Mouse (Mus musculus) stomach, embryonic 15.5 days (tissue): ENCODE data around the gene Ak7. TPM values are rescaled to one million over a fixed set of nuclear protein-coding genes. Genes with fewer than 3 reads are reported as not detected.

Experiments used
- ATAC-seq: fragments of 200-750 bp; cut with Nextera tagmentation; 2 replicates; pipeline ENCODE4 v1.8.0; 2017; ENCODE audit warnings: low read depth, moderate number of reproducible peaks, moderate TSS enrichment; ENCODE audit not compliant: insufficient read depth, low FRiP score
- H3K27ac ChIP-seq: fragments of 300-500 bp; sonication (generic); 2 replicates; pipeline ENCODE4 v1.5.1; 2015; ENCODE audit warnings: mild to moderate bottlenecking, inconsistent platforms
- H3K27me3 ChIP-seq: fragments of 300-500 bp; sonication (generic); replicated peaks from 2 replicates; pipeline ENCODE4 v1.6.1; 2015; ENCODE audit warnings: inconsistent platforms
- H3K36me3 ChIP-seq: fragments of 300-500 bp; sonication (generic); 2 replicates; pipeline ENCODE4 v1.6.1; 2015; ENCODE audit warnings: inconsistent platforms
- H3K4me1 ChIP-seq: fragments of 300-500 bp; sonication (generic); 2 replicates; pipeline ENCODE4 v1.6.1; 2015; ENCODE audit warnings: inconsistent platforms
- H3K4me2 ChIP-seq: fragments of 300-500 bp; sonication (generic); 2 replicates; pipeline ENCODE4 v1.6.1; 2015; ENCODE audit warnings: mild to moderate bottlenecking, inconsistent platforms
- H3K4me3 ChIP-seq: fragments of 300-500 bp; sonication (generic); replicated peaks from 2 replicates; pipeline ENCODE4 v1.5.1; 2015; ENCODE audit warnings: inconsistent platforms
- H3K9ac ChIP-seq: fragments of 300-500 bp; sonication (generic); 2 replicates; pipeline ENCODE4 v1.6.1; 2015; ENCODE audit warnings: inconsistent platforms
- H3K9me3 ChIP-seq: fragments of 300-500 bp; sonication (generic); 2 replicates; pipeline ENCODE4 v1.6.1; 2016; ENCODE audit warnings: inconsistent platforms
- WGBS: fragments of 180-500 bp; shearing (Covaris S2); methylation state at CpG from one replicate; pipeline ENCODE4 v1.1.7; 2015; 5-methylcytosine and 5-hydroxymethylcytosine counted together
- polyA plus RNA-seq: library from polyadenylated mRNA; unstranded; fragments of >200 nt; fragmentation: Nextera tagmentation; extraction: Ambion mirVana; gene quantifications from 2 replicates; pipeline ENCODE4 v1.2.1, GENCODE M21; 2015

Ak7 gene
- polyA plus RNA-seq, 1 experiment from 2014 or later = 0.49 TPM

- 62% methylated on average over 9 of the region's 9 CpGs for WGBS
These were observed 27.8 kb downstream of the Ak7 start for GRCm38 (mm10) chr12:105733370-105734159.

GRCm38 (mm10) chr12:105735226-105735888, 29.6 kb downstream of the Ak7 start:
- Histone ChIP-seq H3K36me3 (no peaks in the 10 kb centered on the region), H3K9me3 (no peaks in the 10 kb centered on the region), H3K27me3 (no peaks in the 10 kb centered on the region), H3K9ac (no peak overlapping the region), H3K4me1 (no peaks in the 10 kb centered on the region), H3K4me3 (no peak overlapping the region), H3K27ac (no peak overlapping the region), H3K4me2 (no peak overlapping the region)
- 61% methylated on average over 7 of the region's 7 CpGs for WGBS
- no peak for ATAC-seq

More at GRCm38 (mm10) chr12:105733370-105734159, 27.8 kb downstream of the Ak7 start:
- Histone ChIP-seq H3K4me3 (no peak overlapping the region), H3K4me1 (no peaks in the 10 kb centered on the region), H3K27ac (no peak overlapping the region), H3K4me2 (no peak overlapping the region), H3K27me3 (no peaks in the 10 kb centered on the region), H3K36me3 (no peaks in the 10 kb centered on the region), H3K9ac (no peak overlapping the region), H3K9me3 (no peaks in the 10 kb centered on the region)
- ATAC-seq = no peak

GRCm38 (mm10) chr12:105735889-105736251, 30.1 kb downstream of the Ak7 start:
- no peaks in the 10 kb centered on the region for H3K36me3 ChIP-seq
- no peak overlapping the region for H3K4me3 ChIP-seq
- no peaks in the 10 kb centered on the region for H3K27me3 ChIP-seq
- ATAC-seq = no peak
- H3K27ac ChIP-seq = no peak overlapping the region
- no peak overlapping the region for H3K4me2 ChIP-seq
- H3K4me1 ChIP-seq = no peaks in the 10 kb centered on the region
- 82% methylated on average over 6 of the region's 6 CpGs for WGBS
- H3K9ac ChIP-seq = no peak overlapping the region
- no peaks in the 10 kb centered on the region for H3K9me3 ChIP-seq

GRCm38 (mm10) chr12:105738316-105739096, 32.7 kb downstream of the Ak7 start:
- Histone ChIP-seq H3K4me3 (no peak overlapping the region), H3K9ac (no peak overlapping the region), H3K9me3 (no peaks in the 10 kb centered on the region), H3K4me1 (no peaks in the 10 kb centered on the region), H3K27ac (no peak overlapping the region), H3K4me2 (no peak overlapping the region), H3K27me3 (no peaks in the 10 kb centered on the region), H3K36me3 (no peaks in the 10 kb centered on the region)
- WGBS = 78% methylated on average over 15 of the region's 15 CpGs
- ATAC-seq = no peak

- Histone ChIP-seq H3K9me3 (0 out of 2 replicates have a peak, but pooled peaks cover 5% of the 10 kb centered on the region), H3K4me3 (no peak overlapping the region), H3K27me3 (no peaks in the 10 kb centered on the region), H3K4me2 (no peak overlapping the region), H3K36me3 (no peaks in the 10 kb centered on the region), H3K9ac (no peak overlapping the region), H3K4me1 (no peaks in the 10 kb centered on the region), H3K27ac (no peak overlapping the region)
- WGBS = 84% methylated on average over 8 of the region's 8 CpGs
- no peak for ATAC-seq
These were observed 33.9 kb downstream of the Ak7 start for GRCm38 (mm10) chr12:105739656-105740055.

- H3K4me2 ChIP-seq = no peak overlapping the region
- H3K36me3 ChIP-seq = no peaks in the 10 kb centered on the region
- ATAC-seq = no peak
- 0 out of 2 replicates have a peak, but pooled peaks cover 5% of the 10 kb centered on the region for H3K9me3 ChIP-seq
- H3K27ac ChIP-seq = no peak overlapping the region
- H3K27me3 ChIP-seq = no peaks in the 10 kb centered on the region
- no peak overlapping the region for H3K4me3 ChIP-seq
- no peak overlapping the region for H3K9ac ChIP-seq
- 55% methylated on average over 5 of the region's 5 CpGs for WGBS
- no peaks in the 10 kb centered on the region for H3K4me1 ChIP-seq
These were observed 42.3 kb downstream of the Ak7 start for GRCm38 (mm10) chr12:105748114-105748513.

- H3K9ac ChIP-seq = no peak overlapping the region
- no peaks in the 10 kb centered on the region for H3K27me3 ChIP-seq
- H3K4me1 ChIP-seq = 0 out of 2 replicates have a peak, but pooled peaks cover 3% of the 10 kb centered on the region
- peak; percentile 51 for ATAC-seq
- H3K9me3 ChIP-seq = no peaks in the 10 kb centered on the region
- H3K36me3 ChIP-seq = no peaks in the 10 kb centered on the region
- no peak overlapping the region for H3K4me2 ChIP-seq
- peak overlapping the region; percentile 26; the same call in 1 of the 2 replicates for H3K27ac ChIP-seq
- 57% methylated on average over 10 of the region's 10 CpGs for WGBS
- H3K4me3 ChIP-seq = no peak overlapping the region
These were observed 48.0 kb downstream of the Ak7 start for GRCm38 (mm10) chr12:105753813-105754212.

- no peak overlapping the region for H3K4me3 ChIP-seq
- 29% methylated on average over 15 of the region's 15 CpGs for WGBS
- peak overlapping the region; percentile 44; the same call in 1 of the 2 replicates for H3K27ac ChIP-seq
- no peak overlapping the region for H3K9ac ChIP-seq
- no peaks in the 10 kb centered on the region for H3K9me3 ChIP-seq
- peak overlapping the region; percentile 16; the same call in 1 of the 2 replicates for H3K4me2 ChIP-seq
- no peaks in the 10 kb centered on the region for H3K36me3 ChIP-seq
- 0 out of 2 replicates have a peak, but pooled peaks cover 3% of the 10 kb centered on the region for H3K4me1 ChIP-seq
- no peaks in the 10 kb centered on the region for H3K27me3 ChIP-seq
- ATAC-seq = peak; percentile 83
These were observed 52.2 kb downstream of the Ak7 start for GRCm38 (mm10) chr12:105757816-105758497.

GRCm38 (mm10) chr12:105758911-105759310, 53.1 kb downstream of the Ak7 start:
- H3K4me1 ChIP-seq = 0 out of 2 replicates have a peak, but pooled peaks cover 3% of the 10 kb centered on the region
- no peak overlapping the region for H3K9ac ChIP-seq
- no peaks in the 10 kb centered on the region for H3K9me3 ChIP-seq
- WGBS = 81% methylated on average over 2 of the region's 2 CpGs
- no peak overlapping the region for H3K4me3 ChIP-seq
- H3K27me3 ChIP-seq = no peaks in the 10 kb centered on the region
- no peaks in the 10 kb centered on the region for H3K36me3 ChIP-seq
- no peak overlapping the region for H3K27ac ChIP-seq
- H3K4me2 ChIP-seq = no peak overlapping the region
- ATAC-seq = no peak

- peak; percentile 41; the same call in 1 of the 2 replicates for ATAC-seq
- H3K27ac ChIP-seq = peak overlapping the region; percentile 21; the same call in 1 of the 2 replicates
- H3K9ac ChIP-seq = no peak overlapping the region
- H3K4me2 ChIP-seq = no peak overlapping the region
- no peaks in the 10 kb centered on the region for H3K27me3 ChIP-seq
- H3K4me1 ChIP-seq = 0 out of 2 replicates have a peak, but pooled peaks cover 3% of the 10 kb centered on the region
- H3K36me3 ChIP-seq = no peaks in the 10 kb centered on the region
- H3K4me3 ChIP-seq = no peak overlapping the region
- H3K9me3 ChIP-seq = no peaks in the 10 kb centered on the region
- WGBS = 20% methylated on average over 10 of the region's 10 CpGs
These were observed 54.2 kb downstream of the Ak7 start for GRCm38 (mm10) chr12:105759849-105760478.

GRCm38 (mm10) chr12:105761171-105761570, 55.4 kb downstream of the Ak7 start:
- Histone ChIP-seq H3K4me3 (no peak overlapping the region), H3K27me3 (no peaks in the 10 kb centered on the region), H3K4me1 (0 out of 2 replicates have a peak, but pooled peaks cover 3% of the 10 kb centered on the region), H3K9me3 (no peaks in the 10 kb centered on the region), H3K36me3 (no peaks in the 10 kb centered on the region), H3K9ac (no peak overlapping the region), H3K27ac (no peak overlapping the region), H3K4me2 (no peak overlapping the region)
- ATAC-seq = no peak
- WGBS = 70% methylated on average over 11 of the region's 11 CpGs
